Mouse (Mus musculus) liver, embryonic 14.5 days (tissue): ENCODE results near the gene Lmbrd1.

Experiments used
- CTCF ChIP-seq: IDR thresholded peaks from 2 replicates; pipeline ENCODE4 v1.5.1; 2016; ENCODE audit warnings: antibody characterized with exemption, low read depth, control low read depth
- EP300 ChIP-seq: IDR thresholded peaks from 2 replicates; pipeline ENCODE4 v1.6.1; 2016; ENCODE audit warnings: antibody characterized with exemption, low read depth

DNA sequence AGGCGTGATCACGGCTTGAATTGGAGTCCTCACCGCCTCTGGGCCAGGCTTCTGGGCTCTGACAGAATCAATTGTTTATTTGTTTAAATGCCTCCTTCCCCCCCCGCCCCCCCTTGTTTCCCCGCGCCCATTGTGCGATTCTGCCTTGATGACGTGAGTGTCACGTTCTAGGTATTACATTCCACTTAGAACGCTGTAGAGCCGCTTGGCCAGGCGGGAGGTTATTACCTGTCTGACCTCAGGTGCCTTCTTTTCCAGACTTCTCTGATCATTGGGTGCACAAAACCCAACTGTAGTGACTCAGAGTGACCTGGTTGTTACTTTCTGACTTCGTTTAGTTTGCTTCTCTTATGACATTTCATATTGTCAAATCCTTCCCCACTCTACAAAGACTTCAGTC lies 641 bp downstream of the Lmbrd1 start:
- TF ChIP-seq CTCF (no peak), EP300 (no peak)
